Mouse (Mus musculus) naive thymus-derived CD4-positive, alpha-beta T cell, adult 2 months (primary cell): Measurements from ENCODE around the gene Mamdc2.

ENCODE experiments used
- DNase-seq: peaks from one replicate; pipeline ENCODE4 v3.0.0-alpha.2; 2011; ENCODE audit warnings: low read depth

Mamdc2 gene

GRCm38 (mm10) chr19:23273355-23274053 lies 174.7 kb downstream of the Mamdc2 start, which contains the start of gene Smc5:
Smc5 (minus strand) TSS chr19:23273897.
- peak; percentile 92 for DNase-seq

DNA sequence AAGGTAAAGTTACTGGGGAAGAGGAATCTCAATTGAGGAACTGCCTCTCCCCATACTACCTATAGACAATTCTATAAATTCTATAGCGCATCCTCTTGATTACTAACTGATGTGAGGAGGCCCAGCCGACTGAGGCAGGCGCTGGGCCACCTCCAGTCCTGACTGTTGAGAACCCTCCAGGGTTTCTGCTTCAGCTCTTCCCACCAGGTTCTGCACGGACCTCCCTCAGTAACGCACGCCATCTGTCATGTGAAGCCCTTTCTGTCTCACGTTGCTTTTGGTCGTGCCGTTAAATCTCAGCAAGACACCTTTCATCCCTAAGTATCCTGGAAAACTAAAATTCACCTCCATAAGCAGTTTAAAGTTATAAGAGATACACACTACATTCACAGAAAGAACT lies 191.5 kb downstream of the Mamdc2 start:
- DNase-seq, result no peak
